Mouse (Mus musculus) megakaryocyte-erythroid progenitor cell, adult 5 weeks (primary cell): ENCODE data around the gene Cdca7l. TPM values are rescaled to one million over a fixed set of nuclear protein-coding genes. Genes with fewer than 3 reads are reported as not detected.

Experiments used
- polyA plus RNA-seq: library from polyadenylated mRNA; stranded (reverse); fragments of >175 nt; gene quantifications from 2 replicates; pipeline ENCODE4 v1.2.3, GENCODE M21; 2012

Gene Cdca7l
- 38.6 and 42.1 TPM in 2 replicates for polyA plus RNA-seq

DNA sequence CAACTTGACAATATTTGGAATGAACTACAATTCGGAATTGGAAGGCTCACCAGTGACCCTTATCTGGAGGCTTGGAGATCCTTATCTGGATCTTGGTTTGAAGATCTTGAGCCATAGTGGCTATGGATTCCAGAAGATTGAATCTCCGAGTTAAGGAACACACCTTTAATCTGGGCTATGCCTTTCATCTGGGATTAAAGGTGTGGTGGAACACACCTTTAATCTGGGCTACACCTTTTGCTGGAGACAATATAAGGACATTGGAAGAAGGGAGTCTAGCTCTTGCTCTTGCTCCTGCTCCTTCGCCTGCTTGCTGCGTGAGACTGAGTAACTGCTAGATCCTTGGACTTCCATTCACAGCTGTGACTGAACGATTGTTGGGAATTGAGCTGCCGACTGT, at the start of gene Cdca7l:
Cdca7l (plus strand) TSS at position 301 of the 400 bp plus-strand sequence.

